Mouse (Mus musculus): ENCODE results near the gene Zfp638. TPM values are rescaled to one million over a fixed set of nuclear protein-coding genes. Genes with fewer than 3 reads are reported as not detected.

The Zfp638 gene
- 11.2 and 11.8 TPM in 2 replicates for polyA plus RNA-seq (2012)

GRCm38 (mm10) chr6:83866954-83867597 lies at the start of gene Zfp638:
Gene Zfp638 (plus strand): TSS chr6:83867109.

GRCm38 (mm10) chr6:83831606-83832123 lies 35.2 kb upstream of the Zfp638 start, which contains the start of gene Paip2b:
Gene Paip2b (minus strand): TSS chr6:83831741.

GRCm38 (mm10) chr6:84008363-84009171 lies 141.7 kb downstream of the Zfp638 start, which contains the start of gene Dysf:
Gene Dysf (plus strand): TSS chr6:84008590.

Other genes with a start within 250 kb of the Zfp638 start
- gene Clec4f, start 210.9 kb upstream of the Zfp638 start, polyA plus RNA-seq (2012): not detected in 2 replicates
- not detected in 2 replicates for gene Cd207, start 189.3 kb upstream of the Zfp638 start, polyA plus RNA-seq (2012)
- gene Vax2, start 155.8 kb upstream of the Zfp638 start, polyA plus RNA-seq (2012): not detected in 2 replicates
- gene Atp6v1b1, start 124.1 kb upstream of the Zfp638 start, polyA plus RNA-seq (2012): not detected in 2 replicates
- not detected in 2 replicates for gene Ankrd53, start 104.5 kb upstream of the Zfp638 start, polyA plus RNA-seq (2012)
- gene Tex261, start 91.3 kb upstream of the Zfp638 start, polyA plus RNA-seq (2012): 43.6 and 45.3 TPM in 2 replicates
- 7.6 and 8.4 TPM in 2 replicates for gene Nagk, start 72.1 kb upstream of the Zfp638 start, polyA plus RNA-seq (2012)
- 14.8 and 21.6 TPM in 2 replicates for gene Paip2b, start 35.4 kb upstream of the Zfp638 start, polyA plus RNA-seq (2012)
- gene Dysf, start 141.5 kb downstream of the Zfp638 start, polyA plus RNA-seq (2012): not detected in 2 replicates